Mouse (Mus musculus) mesoderm, embryonic 11.5 days (tissue): ENCODE data around the gene Zfp513.

Source experiments
- DNase-seq: peaks from one replicate; pipeline ENCODE4 v3.0.0-alpha.2; 2012; ENCODE audit warnings: low read depth, low spot score

The Zfp513 gene

DNA sequence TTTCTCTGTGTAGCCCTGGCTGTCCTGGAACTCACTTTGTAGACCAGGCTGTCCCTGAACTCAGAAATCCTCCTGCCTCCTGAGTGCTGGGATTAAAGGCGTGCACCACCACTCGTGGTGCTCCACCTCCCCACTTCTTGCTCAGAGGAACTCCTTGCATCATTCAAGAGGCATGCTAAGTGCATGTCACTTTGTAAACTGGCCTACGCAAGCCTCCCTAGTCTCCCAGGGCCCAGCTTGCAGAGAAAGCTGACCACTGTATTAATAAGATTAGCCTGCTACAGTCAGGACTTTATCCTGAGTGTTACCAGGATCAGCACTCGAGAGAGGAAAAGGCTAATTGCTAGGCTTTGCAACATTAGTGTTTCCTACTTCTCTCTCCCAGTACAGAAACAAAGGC lies 33.5 kb downstream of the Zfp513 start:
- DNase-seq: no peak

DNA sequence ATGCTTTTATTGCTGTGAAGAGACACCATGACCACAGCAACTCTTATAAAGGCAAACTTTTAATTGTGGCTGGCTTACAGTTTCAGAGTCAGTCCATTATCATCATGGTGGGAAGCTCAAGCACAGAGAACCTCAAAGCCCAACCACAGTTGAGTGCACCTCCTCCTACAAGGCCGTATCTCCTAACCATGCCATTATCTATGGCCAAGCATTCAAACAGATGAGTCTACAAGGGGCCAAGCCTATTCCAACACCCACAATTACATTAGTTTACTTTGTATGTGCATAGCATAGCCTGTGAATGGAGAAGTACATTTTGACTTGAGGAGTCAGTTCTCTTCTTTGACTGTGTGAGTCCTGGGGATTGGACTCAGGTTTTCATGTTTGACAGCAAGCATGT lies 37.2 kb downstream of the Zfp513 start:
- no peak for DNase-seq

DNA sequence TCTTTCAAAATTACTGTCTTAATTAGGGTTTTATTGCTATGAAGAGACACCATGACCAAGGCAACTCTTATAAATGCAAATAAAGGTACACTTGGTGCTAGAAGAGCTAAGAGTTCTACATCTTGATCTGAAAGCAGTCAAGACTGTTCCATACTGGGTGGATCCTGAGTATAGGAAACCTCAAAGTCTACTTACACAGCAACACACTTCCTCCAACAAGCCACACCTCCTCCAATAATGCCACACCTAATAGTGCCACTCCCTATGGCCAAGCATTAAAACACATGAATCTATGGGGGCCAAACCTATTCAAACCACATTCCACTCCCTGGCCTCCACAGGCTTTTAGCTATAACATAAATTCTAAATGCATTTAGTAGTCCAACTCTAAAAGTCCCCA lies 39.6 kb downstream of the Zfp513 start:
- DNase-seq: no peak

DNA sequence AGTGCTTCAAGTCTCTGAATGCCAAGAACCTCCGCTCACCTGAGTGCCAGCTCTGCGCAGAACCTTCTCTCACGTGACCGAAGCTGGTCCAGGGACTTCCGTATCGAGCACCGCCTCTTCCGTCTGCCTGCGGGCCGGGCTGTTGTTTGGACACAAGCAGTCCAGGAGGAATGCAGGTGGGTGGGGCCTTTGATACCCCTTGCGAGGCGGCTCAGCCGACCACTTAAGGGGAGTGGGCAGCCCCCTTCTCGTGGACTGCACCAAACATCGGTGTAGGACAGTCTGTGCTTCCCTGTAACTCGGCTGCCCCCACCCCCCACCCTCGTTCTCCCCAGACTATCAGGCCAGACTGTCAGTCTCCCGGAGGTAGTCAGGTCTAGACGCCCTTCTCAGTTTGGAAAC lies 48.0 kb downstream of the Zfp513 start, which contains the start of gene Mpv17:
Gene Mpv17 (minus strand): TSS at position 100 of the 402 bp plus-strand sequence.
- peak; percentile 87 for DNase-seq

DNA sequence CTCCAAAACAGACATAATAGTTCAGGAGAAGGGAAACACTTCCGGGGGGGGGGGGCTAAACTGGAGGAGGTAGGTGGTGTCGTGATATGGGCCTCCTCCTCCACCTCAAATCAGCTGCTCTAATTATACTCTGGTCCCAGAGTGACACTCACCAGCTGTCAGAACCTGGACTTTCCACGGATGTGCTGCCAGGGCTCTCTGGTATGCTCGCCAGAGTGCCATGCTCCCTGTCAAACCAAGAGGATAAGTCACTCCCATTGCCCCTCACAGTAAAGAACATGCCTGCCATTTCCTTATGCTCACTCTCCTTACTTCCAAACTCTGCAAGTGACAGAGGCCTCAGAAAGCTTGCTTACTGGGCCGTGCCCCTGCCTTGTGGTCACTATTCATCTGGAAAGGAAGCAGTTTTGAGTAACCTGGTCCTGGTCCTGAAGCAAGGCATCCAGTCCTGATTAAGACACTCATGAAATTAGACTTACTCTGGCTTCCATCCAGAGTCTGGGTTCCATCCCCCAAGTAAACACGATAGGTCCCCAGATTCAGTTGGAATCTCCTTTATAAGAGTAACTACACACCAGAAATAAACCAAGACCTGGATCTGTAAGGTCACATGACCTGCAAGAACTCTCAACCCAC lies 48.5 kb downstream of the Zfp513 start:
- no peak for DNase-seq

DNA sequence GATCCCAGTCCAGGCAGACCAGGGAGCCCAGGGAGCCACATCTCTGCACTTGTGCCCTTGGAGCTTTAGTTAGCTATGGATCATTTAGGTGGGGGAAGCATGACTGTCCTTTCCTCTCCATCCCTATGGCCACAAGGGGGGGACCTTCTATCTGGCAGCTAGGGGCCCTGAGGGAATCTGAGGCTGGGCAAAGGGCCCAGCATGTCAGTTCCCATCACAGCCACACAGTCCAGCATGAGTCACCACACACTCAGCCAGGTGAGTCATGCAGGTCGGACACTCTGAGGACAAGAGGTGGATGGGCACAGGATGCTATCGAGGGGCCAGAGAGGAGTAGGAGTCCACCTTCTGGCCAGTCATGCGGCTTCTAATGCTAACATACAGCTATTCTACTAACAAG lies 50.4 kb downstream of the Zfp513 start:
- no peak for DNase-seq

DNA sequence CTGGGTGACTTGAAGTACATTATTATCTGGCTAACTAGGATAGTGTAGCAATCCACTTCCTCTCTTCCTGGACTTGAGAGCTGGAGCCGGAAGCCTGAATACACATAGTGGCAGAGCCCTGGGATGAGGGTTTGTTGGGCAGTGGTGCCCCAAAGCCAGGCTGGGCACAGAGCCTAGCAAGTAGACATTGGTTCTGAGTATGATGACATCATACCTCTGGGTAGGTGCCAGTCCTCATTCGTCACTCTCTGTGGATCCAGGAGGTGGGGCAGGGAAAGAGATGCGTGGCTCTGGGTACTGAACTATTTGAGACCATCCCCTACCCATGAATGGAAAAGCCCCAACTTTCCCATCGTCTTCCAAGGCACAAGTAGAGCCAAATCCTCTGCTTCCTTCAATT lies 52.3 kb downstream of the Zfp513 start:
- DNase-seq: no peak
